Mouse (Mus musculus): Measurements from ENCODE around the gene Nfkbia.

The Nfkbia gene

DNA sequence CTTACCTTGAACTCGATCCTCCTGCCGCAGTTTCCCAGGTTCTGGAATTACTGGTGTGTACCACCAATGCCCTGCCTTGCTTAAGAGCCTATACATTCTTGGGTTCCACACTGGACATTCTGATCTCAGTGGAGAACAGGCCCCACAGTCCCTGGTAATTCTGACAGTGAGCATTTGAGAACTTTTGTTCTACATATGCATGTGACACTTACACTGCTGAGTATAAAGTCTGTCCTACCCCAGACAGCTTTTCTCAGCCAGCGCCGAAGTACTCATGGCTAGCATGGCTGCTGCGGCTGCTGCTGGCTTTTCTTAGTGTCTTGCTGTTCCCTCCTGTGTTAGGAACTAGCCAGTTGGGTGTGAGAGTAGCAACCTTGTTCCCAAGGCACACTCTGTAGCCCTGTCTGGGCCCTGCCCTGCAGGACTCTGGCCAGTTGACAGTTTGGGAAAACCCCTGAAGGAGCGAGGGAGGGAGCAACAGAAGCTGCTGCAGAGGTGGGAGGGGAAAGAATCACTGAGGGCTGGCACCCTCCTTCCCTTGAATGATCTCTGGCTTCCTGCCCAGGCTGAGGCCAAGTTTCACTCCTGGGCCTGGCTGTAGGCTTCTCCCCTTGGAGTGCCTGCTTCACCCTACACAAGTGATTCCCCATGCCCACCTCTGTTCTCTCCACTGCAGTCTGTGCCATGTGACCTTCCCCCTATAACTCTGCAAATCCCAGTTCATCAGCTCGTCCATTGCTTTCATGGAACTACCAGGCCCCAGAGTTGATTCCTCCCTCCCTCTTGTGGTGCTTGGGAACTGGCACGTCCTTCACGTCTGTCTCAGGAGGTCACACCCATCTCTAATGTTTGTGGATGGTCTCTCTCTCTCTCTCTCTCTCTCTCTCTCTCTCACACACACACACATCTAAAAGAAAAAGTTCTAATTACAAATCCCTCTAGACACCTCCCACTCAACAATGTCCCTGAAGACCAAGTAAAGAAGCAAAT, 49.3 kb downstream of the Nfkbia start:
- DNase-seq (ENCODE audit: low spot score in 2 of 2) = no peak

DNA sequence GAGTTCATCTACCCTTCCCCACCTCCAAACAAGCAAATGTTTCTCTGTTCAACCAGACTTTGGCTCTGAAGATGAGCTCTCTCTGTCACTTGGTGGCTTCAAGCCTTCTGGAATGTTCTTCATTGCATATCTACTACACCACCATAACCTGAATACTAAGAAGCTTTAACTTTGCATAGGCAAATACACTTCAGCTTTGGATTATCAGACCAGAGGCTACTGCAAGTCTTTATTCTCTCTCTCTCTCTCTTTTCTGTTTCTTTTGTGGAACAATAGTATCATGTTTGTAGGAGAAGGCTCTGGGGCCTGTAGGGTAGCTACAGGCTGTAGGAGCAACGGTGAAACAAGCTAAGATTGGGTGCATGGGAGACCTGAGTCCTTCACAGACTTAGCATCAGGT, 50.2 kb downstream of the Nfkbia start:
- DNase-seq (ENCODE audit: low spot score in 2 of 2) = no peak

DNA sequence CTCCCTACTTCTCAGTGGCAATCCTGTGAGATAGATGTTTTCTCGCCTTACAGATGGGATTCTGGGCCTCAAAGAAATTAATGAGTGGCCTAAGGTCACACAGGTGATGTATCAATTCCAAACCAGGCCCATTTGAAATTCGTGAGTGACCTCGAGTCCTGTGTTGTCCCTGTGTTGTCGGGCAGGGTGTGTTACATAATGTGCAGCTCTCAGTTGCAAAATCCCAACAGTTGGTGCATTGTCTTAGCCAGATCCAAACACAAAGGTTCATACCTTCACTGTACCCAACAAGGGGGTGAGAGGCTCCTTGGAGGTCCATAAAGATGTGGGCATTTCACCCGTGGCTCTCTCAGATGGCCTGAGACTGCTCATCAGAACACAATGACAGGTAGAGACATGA, 52.0 kb downstream of the Nfkbia start:
- no peak for DNase-seq (ENCODE audit: low spot score in 2 of 2)
